Mouse (Mus musculus) embryonic facial prominence, embryonic 11.5 days (tissue): Measurements from ENCODE around the gene Pqlc2. TPM values are rescaled to one million over a fixed set of nuclear protein-coding genes. Genes with fewer than 3 reads are reported as not detected.

ENCODE experiments used
- ATAC-seq: fragments of 200-750 bp; cut with Nextera tagmentation; replicated peaks from 2 replicates; pipeline ENCODE4 v1.8.0; 2017; ENCODE audit warnings: low read depth; ENCODE audit not compliant: insufficient number of reproducible peaks, low FRiP score, low TSS enrichment
- DNase-seq: peaks from one replicate; pipeline ENCODE4 v3.0.0-alpha.2; 2015; ENCODE audit warnings: low spot score
- H3K27ac ChIP-seq: fragments of 300-500 bp; sonication (generic); replicated peaks from 2 replicates; pipeline ENCODE4 v1.5.1; 2014; ENCODE audit warnings: mild to moderate bottlenecking, low read depth, low read length, control low read depth
- H3K27me3 ChIP-seq: fragments of 300-500 bp; sonication (generic); 2 replicates; pipeline ENCODE4 v1.6.1; 2014; ENCODE audit warnings: mild to moderate bottlenecking, low read length, moderate library complexity, mixed read lengths; ENCODE audit not compliant: control insufficient read depth, insufficient read depth
- H3K36me3 ChIP-seq: fragments of 300-500 bp; sonication (generic); replicated peaks from 2 replicates; pipeline ENCODE4 v1.6.1; 2014; ENCODE audit warnings: low read depth, mild to moderate bottlenecking, low read length, moderate library complexity, mixed read lengths; ENCODE audit not compliant: control insufficient read depth, insufficient read depth
- H3K4me1 ChIP-seq: fragments of 300-500 bp; sonication (generic); 2 replicates; pipeline ENCODE4 v1.6.1; 2014; ENCODE audit warnings: low read length, mixed read lengths; ENCODE audit not compliant: control insufficient read depth, insufficient read depth
- H3K4me2 ChIP-seq: fragments of 300-500 bp; sonication (generic); 2 replicates; pipeline ENCODE4 v1.6.1; 2014; ENCODE audit warnings: low read depth, mild to moderate bottlenecking, control low read depth, low read length, moderate library complexity
- H3K4me3 ChIP-seq: fragments of 300-500 bp; sonication (generic); 2 replicates; pipeline ENCODE4 v1.5.1; 2014; ENCODE audit warnings: low read depth, low read length, control low read depth
- H3K9ac ChIP-seq: fragments of 300-500 bp; sonication (generic); replicated peaks from 2 replicates; pipeline ENCODE4 v1.6.1; 2014; ENCODE audit warnings: mild to moderate bottlenecking, control low read depth, low read length
- H3K9me3 ChIP-seq: fragments of 300-500 bp; sonication (generic); replicated peaks from 2 replicates; pipeline ENCODE4 v1.6.1; 2016; ENCODE audit warnings: mild to moderate bottlenecking, low read length, inconsistent platforms, mixed read lengths; ENCODE audit not compliant: control insufficient read depth
- WGBS: fragments of 180-500 bp; shearing (Covaris S2); extraction: QIAGEN DNeasy Blood & Tissue Kit; methylation state at CpG from one replicate; pipeline ENCODE4 v1.1.7; 2014; 5-methylcytosine and 5-hydroxymethylcytosine counted together
- polyA plus RNA-seq: library from polyadenylated mRNA; unstranded; fragments of >200 nt; fragmentation: Nextera tagmentation; extraction: Ambion mirVana; gene quantifications from 2 replicates; pipeline ENCODE4 v1.2.1, GENCODE M21; 2014

The Pqlc2 gene
- polyA plus RNA-seq, 1 experiment from 2014 or later, result 13.5 TPM

- ATAC-seq (no peak), DNase-seq (no peak)
- Histone ChIP-seq H3K9me3 (no peaks in the 10 kb centered on the region), H3K4me2 (no peak overlapping the region), H3K36me3 (peaks cover 5% of the 10 kb centered on the region; the same call in 1 of the 2 replicates), H3K27me3 (no peaks in the 10 kb centered on the region), H3K4me3 (no peak overlapping the region), H3K27ac (peak overlapping the region; percentile 71), H3K4me1 (peaks cover 2% of the 10 kb centered on the region), H3K9ac (no peak overlapping the region)
- WGBS, result 71% methylated on average over 1 of the region's 1 CpGs
Observed at GRCm38 (mm10) chr4:139268242-139268641, 42.3 kb downstream of the Pqlc2 start.

GRCm38 (mm10) chr4:139267335-139267734, 43.2 kb downstream of the Pqlc2 start:
- no peaks in the 10 kb centered on the region for H3K27me3 ChIP-seq
- DNase-seq (peak; percentile 90), ATAC-seq (peak; percentile 75)
- no peaks in the 10 kb centered on the region for H3K9me3 ChIP-seq
- no peak overlapping the region for H3K9ac ChIP-seq
- H3K4me1 ChIP-seq, result peaks cover 2% of the 10 kb centered on the region
- no peak overlapping the region for H3K4me2 ChIP-seq
- H3K36me3 ChIP-seq, result peaks cover 5% of the 10 kb centered on the region; the same call in 1 of the 2 replicates
- WGBS, result 36% methylated on average over 3 of the region's 3 CpGs
- no peak overlapping the region for H3K4me3 ChIP-seq
- H3K27ac ChIP-seq, result peak overlapping the region; percentile 83

DNA sequence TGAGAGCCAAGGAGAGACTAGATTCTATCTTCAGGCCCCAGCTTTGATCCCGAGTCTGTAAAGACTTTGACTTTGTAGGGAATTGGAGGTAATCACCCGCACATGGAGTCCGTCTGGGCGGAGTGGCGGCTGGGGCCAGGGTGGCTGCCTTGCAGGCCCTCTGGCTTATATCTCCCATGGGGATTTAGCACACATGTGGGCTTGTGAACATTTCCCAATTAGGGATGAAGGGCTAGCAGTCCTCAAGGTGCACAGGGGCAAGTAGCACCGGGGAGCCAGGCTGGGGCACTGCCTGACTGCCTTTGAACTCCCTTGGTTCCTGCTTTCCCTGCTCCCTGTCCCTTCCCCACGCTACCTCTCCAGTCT, 44.0 kb downstream of the Pqlc2 start:
- Histone ChIP-seq H3K9me3 (no peaks in the 10 kb centered on the region), H3K27ac (peak overlapping the region; percentile 83), H3K4me3 (no peak overlapping the region), H3K36me3 (peaks cover 5% of the 10 kb centered on the region; the same call in 1 of the 2 replicates), H3K9ac (0 out of 2 replicates have a peak overlapping the region, but pooled peaks have one; percentile 14), H3K4me1 (peaks cover 4% of the 10 kb centered on the region), H3K27me3 (no peaks in the 10 kb centered on the region), H3K4me2 (no peak overlapping the region)
- ATAC-seq (peak; percentile 56; the same call in 1 of the 2 replicates), DNase-seq (peak; percentile 75)
- 43% methylated on average over 7 of the region's 7 CpGs for WGBS

GRCm38 (mm10) chr4:139265783-139266499, 44.6 kb downstream of the Pqlc2 start:
- Histone ChIP-seq H3K36me3 (peaks cover 8% of the 10 kb centered on the region; the same call in 1 of the 2 replicates), H3K27ac (peak overlapping the region; percentile 83), H3K9me3 (no peaks in the 10 kb centered on the region), H3K4me1 (peaks cover 4% of the 10 kb centered on the region), H3K4me3 (no peak overlapping the region), H3K4me2 (no peak overlapping the region), H3K9ac (0 out of 2 replicates have a peak overlapping the region, but pooled peaks have one; percentile 25), H3K27me3 (no peaks in the 10 kb centered on the region)
- WGBS, result 76% methylated on average over 13 of the region's 13 CpGs
- no peak for DNase-seq
- ATAC-seq, result peak; percentile 12; the same call in 1 of the 2 replicates

DNA sequence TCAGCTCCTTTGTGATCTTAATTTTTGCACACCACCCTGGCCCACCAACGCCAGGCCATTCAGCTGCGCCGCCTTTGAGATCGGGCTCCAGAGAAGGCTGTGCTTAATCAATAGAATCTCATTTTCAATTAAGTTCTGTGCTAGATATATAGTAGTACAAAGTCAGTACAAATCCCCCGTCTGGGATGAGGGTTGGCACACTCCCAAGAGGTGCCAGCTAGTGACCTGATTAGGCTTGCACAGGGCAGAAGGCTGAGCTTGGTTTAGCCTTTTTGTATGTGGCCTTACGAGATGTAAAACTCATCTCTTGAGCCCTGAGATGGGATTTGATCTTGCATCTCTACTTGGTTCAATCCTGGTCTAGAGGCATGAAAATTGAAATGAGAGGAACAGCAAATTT, 47.5 kb downstream of the Pqlc2 start:
- no peak overlapping the region for H3K4me3 ChIP-seq
- H3K27ac ChIP-seq, result no peak overlapping the region
- no peaks in the 10 kb centered on the region for H3K9me3 ChIP-seq
- WGBS, result 92% methylated on average over 6 of the region's 6 CpGs
- H3K36me3 ChIP-seq, result peaks cover 8% of the 10 kb centered on the region; the same call in 1 of the 2 replicates
- no peak for ATAC-seq
- no peak for DNase-seq
- peaks cover 13% of the 10 kb centered on the region for H3K4me1 ChIP-seq
- H3K4me2 ChIP-seq, result no peak overlapping the region
- H3K9ac ChIP-seq, result no peak overlapping the region
- H3K27me3 ChIP-seq, result no peaks in the 10 kb centered on the region

DNA sequence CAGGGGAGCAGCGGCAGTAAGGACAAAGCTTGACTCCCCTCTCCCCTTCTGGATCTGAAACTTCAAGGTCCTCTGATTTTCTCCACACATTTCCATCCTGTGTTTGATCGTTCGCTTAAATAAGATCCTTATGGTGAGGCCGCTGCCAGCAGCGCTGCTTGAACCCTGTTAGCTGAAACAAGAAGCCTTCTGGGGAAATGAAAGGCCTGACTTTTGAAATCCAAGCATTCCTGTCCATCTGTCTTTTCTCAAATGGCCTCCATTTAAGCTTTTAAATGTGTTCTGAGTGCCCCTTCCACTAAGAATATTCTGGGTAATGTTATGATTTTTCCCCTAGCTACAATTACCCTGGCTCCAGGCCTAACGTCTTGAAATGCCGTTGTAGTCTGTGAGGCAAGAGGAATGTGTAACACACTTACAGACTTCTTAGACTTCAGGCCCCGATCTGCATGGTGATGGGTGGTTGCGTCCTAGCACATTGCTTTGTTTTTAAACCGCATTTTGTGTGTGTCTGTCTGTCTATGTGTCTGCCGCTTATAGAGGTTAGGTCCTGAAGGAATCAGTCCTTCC, 51.1 kb downstream of the Pqlc2 start:
- H3K9ac ChIP-seq, result peak overlapping the region; percentile 23
- H3K27ac ChIP-seq, result peak overlapping the region; percentile 96
- no peaks in the 10 kb centered on the region for H3K27me3 ChIP-seq
- peaks cover 11% of the 10 kb centered on the region for H3K4me1 ChIP-seq
- H3K4me2 ChIP-seq, result no peak overlapping the region
- H3K9me3 ChIP-seq, result no peaks in the 10 kb centered on the region
- H3K36me3 ChIP-seq, result peaks cover 6% of the 10 kb centered on the region; the same call in 1 of the 2 replicates
- peak; percentile 39; the same call in 1 of the 2 replicates for ATAC-seq
- WGBS, result 39% methylated on average over 11 of the region's 11 CpGs
- H3K4me3 ChIP-seq, result no peak overlapping the region
- peak; percentile 89 for DNase-seq

DNA sequence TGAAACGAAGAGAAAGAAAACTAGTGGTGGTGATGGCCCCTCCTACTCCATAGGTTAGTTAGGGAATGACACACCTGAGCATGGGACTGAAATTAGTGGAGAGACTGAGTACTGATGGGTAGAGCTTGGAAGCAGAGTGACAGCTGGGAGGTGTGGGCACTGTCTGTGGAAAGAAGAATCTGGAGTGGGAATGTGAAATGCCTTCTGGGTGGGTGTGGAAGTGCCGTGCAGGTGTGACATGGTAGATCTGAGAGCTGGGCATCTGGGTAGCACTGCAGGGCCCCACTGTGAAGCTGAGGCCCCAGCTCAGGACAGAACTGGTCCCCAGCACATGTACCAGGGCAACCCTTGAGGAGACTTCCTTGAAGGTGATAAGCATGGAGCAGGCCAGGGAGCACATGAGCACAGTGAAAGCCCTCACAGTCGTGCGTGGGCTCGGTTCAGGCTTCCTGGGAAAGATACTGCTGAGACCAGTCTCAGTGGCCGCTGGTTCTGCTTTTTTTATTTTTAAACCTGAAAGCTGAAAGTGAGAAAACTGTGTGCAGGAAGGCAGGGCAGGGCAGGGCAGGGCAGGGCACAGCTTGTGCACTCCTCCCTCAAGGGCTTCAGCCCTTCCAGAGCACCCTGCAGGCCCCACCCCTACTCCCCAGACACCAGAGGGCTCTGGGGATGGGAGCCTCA, 51.7 kb downstream of the Pqlc2 start:
- ATAC-seq, result peak; percentile 71
- Histone ChIP-seq H3K9ac (0 out of 2 replicates have a peak overlapping the region, but pooled peaks have one; percentile 23), H3K27me3 (no peaks in the 10 kb centered on the region), H3K4me1 (peaks cover 11% of the 10 kb centered on the region), H3K36me3 (peaks cover 3% of the 10 kb centered on the region; the same call in 1 of the 2 replicates), H3K4me2 (no peak overlapping the region; the same call in 1 of the 2 replicates), H3K27ac (peak overlapping the region; percentile 96), H3K4me3 (no peak overlapping the region), H3K9me3 (no peaks in the 10 kb centered on the region)
- 55% methylated on average over 6 of the region's 6 CpGs for WGBS
- DNase-seq, result no peak
